Mouse (Mus musculus) kidney, postnatal 0 days (tissue): ENCODE data around the gene Dll4. TPM values are rescaled to one million over a fixed set of nuclear protein-coding genes. Genes with fewer than 3 reads are reported as not detected.

Source experiments
- ATAC-seq: fragments of 200-750 bp; cut with Nextera tagmentation; replicated peaks from 2 replicates; pipeline ENCODE4 v1.8.0; 2017; ENCODE audit warnings: low read depth, moderate number of reproducible peaks, moderate TSS enrichment, moderate library complexity; ENCODE audit not compliant: low FRiP score
- DNase-seq: peaks from one replicate; pipeline ENCODE4 v3.0.0-alpha.2; 2016; ENCODE audit warnings: low spot score
- H3K27ac ChIP-seq: fragments of 300-500 bp; sonication (generic); 2 replicates; pipeline ENCODE4 v1.5.1; 2014; ENCODE audit warnings: mild to moderate bottlenecking
- H3K27me3 ChIP-seq: fragments of 300-500 bp; sonication (generic); 2 replicates; pipeline ENCODE4 v1.6.1; 2014; ENCODE audit warnings: low read length, mixed read lengths; ENCODE audit not compliant: insufficient read depth
- H3K36me3 ChIP-seq: fragments of 300-500 bp; sonication (generic); 2 replicates; pipeline ENCODE4 v1.6.1; 2014; ENCODE audit warnings: low read length, mixed read lengths; ENCODE audit not compliant: insufficient read depth
- H3K4me1 ChIP-seq: fragments of 300-500 bp; sonication (generic); replicated peaks from 2 replicates; pipeline ENCODE4 v1.6.1; 2014; ENCODE audit warnings: antibody characterized with exemption, low read length, mixed read lengths; ENCODE audit not compliant: insufficient read depth
- H3K4me2 ChIP-seq: fragments of 300-500 bp; sonication (generic); 2 replicates; pipeline ENCODE4 v1.6.1; 2014; ENCODE audit warnings: mild to moderate bottlenecking, low read length, moderate library complexity, mixed read lengths
- H3K4me3 ChIP-seq: fragments of 300-500 bp; sonication (generic); replicated peaks from 2 replicates; pipeline ENCODE4 v1.5.1; 2014; ENCODE audit warnings: low read depth, low read length
- H3K9ac ChIP-seq: fragments of 300-500 bp; sonication (generic); 2 replicates; pipeline ENCODE4 v1.6.1; 2014; ENCODE audit warnings: low read depth, low read length
- H3K9me3 ChIP-seq: fragments of 300-500 bp; sonication (generic); replicated peaks from 2 replicates; pipeline ENCODE4 v1.6.1; 2016; ENCODE audit warnings: low read length, inconsistent platforms, mixed read lengths
- CTCF ChIP-seq: IDR thresholded peaks from 2 replicates; pipeline ENCODE4 v1.5.1; 2016; ENCODE audit warnings: antibody characterized with exemption, low read depth, mild to moderate bottlenecking, moderate library complexity
- WGBS: fragments of 180-500 bp; shearing (Covaris S2); extraction: QIAGEN DNeasy Blood & Tissue Kit; methylation state at CpG from one replicate; pipeline ENCODE4 v1.1.7; 2014; 5-methylcytosine and 5-hydroxymethylcytosine counted together
- polyA plus RNA-seq: library from polyadenylated mRNA; unstranded; fragments of >200 nt; fragmentation: Nextera tagmentation; extraction: Ambion mirVana; gene quantifications from 2 replicates; pipeline ENCODE4 v1.2.1, GENCODE M21; 2015

Gene Dll4
- polyA plus RNA-seq, 1 experiment from 2014 or later: 7.9 TPM

- Histone ChIP-seq H3K9me3 (no peaks in the 10 kb centered on the region), H3K27ac (no peak overlapping the region), H3K4me3 (no peak overlapping the region), H3K4me2 (no peak overlapping the region), H3K4me1 (no peaks in the 10 kb centered on the region), H3K9ac (no peak overlapping the region), H3K36me3 (no peaks in the 10 kb centered on the region), H3K27me3 (no peaks in the 10 kb centered on the region)
- DNase-seq: no peak
- no peak for TF ChIP-seq CTCF
- ATAC-seq: no peak
Observed at GRCm38 (mm10) chr2:119356310-119356709, 30.7 kb downstream of the Dll4 start.

DNA sequence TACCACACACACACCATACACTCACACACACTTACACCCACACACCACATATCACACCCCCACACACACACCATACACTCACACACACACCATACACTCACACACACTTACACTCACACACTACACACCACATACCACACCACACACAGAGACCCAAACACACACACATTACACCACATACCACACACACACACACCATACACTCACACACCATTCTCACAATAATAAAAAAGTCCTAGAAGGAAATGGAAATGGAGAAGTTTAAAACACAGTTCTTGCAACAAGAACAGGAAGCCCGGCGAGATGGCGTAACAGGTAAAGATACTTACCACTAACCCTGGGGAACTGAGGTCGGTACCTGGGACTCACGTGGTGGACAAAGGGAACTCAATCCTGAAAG, 31.2 kb downstream of the Dll4 start:
- TF ChIP-seq CTCF: no peak
- no peak overlapping the region for H3K4me3 ChIP-seq
- no peak for ATAC-seq

DNA sequence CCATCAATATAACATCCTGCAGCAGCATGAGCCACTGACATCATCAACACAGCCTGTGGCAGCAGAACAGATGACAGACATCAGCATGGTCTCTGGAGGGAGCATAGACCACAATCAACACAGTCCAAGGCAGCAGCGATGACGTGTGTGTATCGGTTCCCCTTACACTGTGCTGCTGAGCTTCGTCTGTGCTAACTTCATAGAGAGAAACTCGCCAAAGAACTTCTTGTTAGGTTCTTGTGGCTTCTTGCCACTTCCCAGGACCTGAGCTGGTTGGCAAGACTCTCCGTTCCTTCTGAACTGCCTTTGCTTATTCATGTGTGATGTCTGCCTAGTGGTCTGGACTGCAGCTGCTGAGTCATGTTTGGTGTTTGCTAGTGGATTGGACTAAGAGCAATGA, 32.7 kb downstream of the Dll4 start:
- no peaks in the 10 kb centered on the region for H3K36me3 ChIP-seq
- ATAC-seq: no peak
- 77% methylated on average over 6 of the region's 6 CpGs for WGBS

More for the DNA sequence above, 31.2 kb downstream of the Dll4 start:
- Histone ChIP-seq H3K36me3 (no peaks in the 10 kb centered on the region), H3K4me2 (no peak overlapping the region), H3K9ac (no peak overlapping the region), H3K27me3 (no peaks in the 10 kb centered on the region), H3K4me1 (no peaks in the 10 kb centered on the region), H3K9me3 (no peaks in the 10 kb centered on the region), H3K27ac (no peak overlapping the region)
- 89% methylated on average over 5 of the region's 5 CpGs for WGBS
- DNase-seq: no peak

GRCm38 (mm10) chr2:119359721-119360291, 34.2 kb downstream of the Dll4 start:
- ATAC-seq (no peak), DNase-seq (no peak)
- Histone ChIP-seq H3K9me3 (no peaks in the 10 kb centered on the region), H3K4me2 (no peak overlapping the region), H3K4me1 (no peaks in the 10 kb centered on the region), H3K9ac (no peak overlapping the region), H3K4me3 (no peak overlapping the region), H3K27ac (no peak overlapping the region), H3K36me3 (no peaks in the 10 kb centered on the region), H3K27me3 (no peaks in the 10 kb centered on the region)
- 80% methylated on average over 2 of the region's 2 CpGs for WGBS
- no peak for TF ChIP-seq CTCF

More for the DNA sequence above, 32.7 kb downstream of the Dll4 start:
- Histone ChIP-seq H3K4me2 (no peak overlapping the region), H3K9me3 (no peaks in the 10 kb centered on the region), H3K9ac (no peak overlapping the region), H3K27ac (no peak overlapping the region), H3K27me3 (no peaks in the 10 kb centered on the region), H3K4me1 (no peaks in the 10 kb centered on the region), H3K4me3 (no peak overlapping the region)
- no peak for TF ChIP-seq CTCF
- DNase-seq: no peak

DNA sequence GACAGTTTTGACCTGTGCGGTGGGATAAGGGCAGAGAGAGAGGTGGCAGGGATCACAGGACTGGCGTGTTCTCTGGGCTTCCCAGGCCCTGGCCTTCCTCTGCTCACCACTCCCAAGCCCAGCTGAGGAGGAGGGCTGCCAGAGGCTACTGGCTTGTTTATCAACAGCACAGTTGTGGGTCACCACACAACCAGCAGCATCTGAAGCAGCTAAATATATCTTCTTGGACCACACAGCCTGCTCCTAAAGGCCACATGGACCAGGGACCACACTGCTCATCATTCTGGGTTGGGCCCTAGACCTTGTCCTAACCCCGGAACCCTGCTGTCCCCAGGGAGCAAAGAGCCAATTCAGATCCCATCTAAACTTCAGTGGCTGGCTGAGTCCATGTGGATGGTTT, 39.4 kb downstream of the Dll4 start:
- no peak overlapping the region for H3K4me3 ChIP-seq
- TF ChIP-seq CTCF: no peak
- no peaks in the 10 kb centered on the region for H3K9me3 ChIP-seq
- no peak overlapping the region for H3K4me2 ChIP-seq
- no peak for ATAC-seq
- no peak overlapping the region for H3K9ac ChIP-seq
- no peak overlapping the region for H3K27ac ChIP-seq
- DNase-seq: no peak
- WGBS: 80% methylated on average over 3 of the region's 3 CpGs
- H3K4me1 ChIP-seq: no peaks in the 10 kb centered on the region
- no peaks in the 10 kb centered on the region; the same call in 1 of the 2 replicates for H3K36me3 ChIP-seq
- H3K27me3 ChIP-seq: no peaks in the 10 kb centered on the region

DNA sequence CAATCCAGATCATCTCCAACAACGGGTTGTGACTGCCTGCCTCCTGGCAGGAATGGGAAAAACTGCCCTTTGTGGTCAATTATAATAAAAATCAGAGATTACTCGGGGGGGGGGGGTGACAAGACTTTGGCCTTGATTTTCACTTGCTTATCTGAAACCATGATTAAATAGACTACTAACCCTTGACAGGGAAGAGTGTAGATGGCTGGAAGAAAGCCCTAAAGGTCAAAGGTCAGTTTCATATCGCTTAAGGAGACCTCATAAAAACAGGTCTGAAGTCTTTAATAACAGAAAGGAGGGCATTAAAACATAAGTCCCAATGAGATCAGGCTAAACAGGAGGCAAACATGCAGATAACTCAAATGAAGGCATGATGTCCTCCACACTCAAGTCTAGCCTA, 41.8 kb downstream of the Dll4 start:
- 76% methylated on average over 3 of the region's 3 CpGs for WGBS
- H3K27me3 ChIP-seq: no peaks in the 10 kb centered on the region
- H3K27ac ChIP-seq: no peak overlapping the region
- peaks cover 16% of the 10 kb centered on the region for H3K36me3 ChIP-seq
- H3K4me1 ChIP-seq: no peaks in the 10 kb centered on the region
- no peak for TF ChIP-seq CTCF
- H3K9me3 ChIP-seq: no peaks in the 10 kb centered on the region
- no peak overlapping the region for H3K4me2 ChIP-seq
- DNase-seq (no peak), ATAC-seq (no peak)
- no peak overlapping the region for H3K4me3 ChIP-seq
- no peak overlapping the region for H3K9ac ChIP-seq

DNA sequence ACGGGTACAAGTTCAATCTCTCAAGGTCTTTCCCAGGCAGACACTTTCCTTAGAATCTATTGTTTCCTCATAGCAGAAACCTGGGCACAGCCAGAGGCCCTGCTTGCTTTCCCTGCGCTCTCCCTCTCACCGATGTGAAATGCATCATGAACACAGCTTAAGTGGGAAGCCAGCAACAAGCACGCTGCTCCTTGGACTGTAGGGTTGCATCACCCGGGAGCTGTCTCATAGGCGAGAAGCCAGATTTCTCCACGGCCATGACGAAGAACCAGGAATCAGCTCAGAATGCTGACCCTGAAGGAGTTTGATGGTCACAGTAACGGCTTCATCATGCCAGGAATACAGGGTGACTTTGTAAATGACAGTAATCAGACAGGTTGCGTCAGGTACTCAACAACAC, 44.5 kb downstream of the Dll4 start:
- WGBS: 92% methylated on average over 10 of the region's 10 CpGs
- Histone ChIP-seq H3K4me3 (no peak overlapping the region), H3K27me3 (no peaks in the 10 kb centered on the region), H3K27ac (no peak overlapping the region), H3K4me1 (no peaks in the 10 kb centered on the region), H3K4me2 (no peak overlapping the region), H3K9ac (no peak overlapping the region), H3K9me3 (no peaks in the 10 kb centered on the region), H3K36me3 (peaks cover 31% of the 10 kb centered on the region)
- no peak for TF ChIP-seq CTCF
- no peak for ATAC-seq
- no peak for DNase-seq
